Mouse (Mus musculus) CH12.LX (cell line): Measurements from ENCODE around the gene Zdhhc6. TPM values are rescaled to one million over a fixed set of nuclear protein-coding genes. Genes with fewer than 3 reads are reported as not detected.

Experiments used
- DNase-seq: peaks from one replicate; pipeline ENCODE4 v3.0.0-alpha.2; 2013; ENCODE audit errors: extremely low read depth
- H3K27ac ChIP-seq: 2 replicates; pipeline ENCODE4 v1.5.1; 2012; ENCODE audit warnings: low read depth, mild to moderate bottlenecking, control low read depth, moderate library complexity; ENCODE audit not compliant: insufficient read depth
- H3K27me3 ChIP-seq: replicated peaks from 2 replicates; pipeline ENCODE3; 2012; ENCODE audit warnings: inconsistent platforms
- H3K36me3 ChIP-seq, 2 experiments: replicated peaks in 1 of 2; 2 replicates each; pipeline versions ENCODE3 to v1.6.1; 2012; ENCODE audit warnings: inconsistent platforms in 1 of 2, low read length in 1 of 2, mild to moderate bottlenecking in 1 of 2, mixed read lengths in 1 of 2, moderate library complexity in 1 of 2; ENCODE audit not compliant: control insufficient read depth in 1 of 2, insufficient read depth in 1 of 2
- H3K4me1 ChIP-seq, 2 experiments: 2 replicates each; pipeline ENCODE4 v1.6.1; 2012; ENCODE audit warnings: inconsistent platforms in 1 of 2, moderate library complexity in 1 of 2; ENCODE audit not compliant: insufficient read depth in 2 of 2, control insufficient read depth in 1 of 2
- H3K4me2 ChIP-seq: 2 replicates; pipeline ENCODE4 v1.6.1; 2012; ENCODE audit warnings: low read depth, mild to moderate bottlenecking, control low read depth; ENCODE audit not compliant: poor library complexity, insufficient read depth, severe bottlenecking
- H3K4me3 ChIP-seq, 3 experiments: fragments of 150-350 bp in 1 of 3; sonication (generic) in 1 of 3; replicated peaks in 1 of 3; 2 replicates each; pipeline versions ENCODE3 to v1.5.1; 2011 to 2012; ENCODE audit warnings: low read depth in 2 of 3, low read length in 2 of 3, mild to moderate bottlenecking in 2 of 3, moderate library complexity in 2 of 3, control low read depth in 1 of 3, improper control_type of control experiment in 1 of 3, inconsistent platforms in 1 of 3, mixed read lengths in 1 of 3; ENCODE audit not compliant: poor library complexity in 1 of 3
- H3K79me2 ChIP-seq: replicated peaks from 2 replicates; pipeline ENCODE4 v1.6.1; 2012; ENCODE audit warnings: mild to moderate bottlenecking, moderate library complexity; ENCODE audit not compliant: control insufficient read depth, poor library complexity, insufficient read depth, severe bottlenecking; ENCODE audit errors: extremely low read depth
- H3K9ac ChIP-seq: 2 replicates; pipeline ENCODE4 v1.6.1; 2012; ENCODE audit warnings: low read depth, mild to moderate bottlenecking, control low read depth, moderate library complexity; ENCODE audit not compliant: insufficient read depth
- H3K9me3 ChIP-seq: replicated peaks from 2 replicates; pipeline ENCODE3; 2012; ENCODE audit warnings: low read length, inconsistent platforms, mixed read lengths
- CTCF ChIP-seq, 2 experiments: IDR thresholded peaks in 1 of 2; conservative IDR thresholded peaks in 1 of 2; 2 replicates each; pipeline ENCODE4 v1.5.1; 2011 to 2012; ENCODE audit warnings: low read depth in 2 of 2, low read length in 2 of 2, improper control_type of control experiment in 1 of 2, inconsistent platforms in 1 of 2, mild to moderate bottlenecking in 1 of 2, moderate library complexity in 1 of 2
- E2F4 ChIP-seq: IDR thresholded peaks from 2 replicates; pipeline ENCODE4 v1.6.1; 2011; ENCODE audit warnings: low read depth, low read length, improper control_type of control experiment; ENCODE audit not compliant: insufficient replicate concordance
- EP300 ChIP-seq: IDR thresholded peaks from 2 replicates; pipeline ENCODE4 v1.6.1; 2011; ENCODE audit warnings: low read length, improper control_type of control experiment
- ETS1 ChIP-seq: conservative IDR thresholded peaks from 2 replicates; pipeline ENCODE4 v1.6.1; 2012; ENCODE audit warnings: low read depth, mild to moderate bottlenecking, inconsistent platforms, low read length, improper control_type of control experiment, moderate library complexity
- GABPA ChIP-seq: IDR thresholded peaks from 2 replicates; pipeline ENCODE4 v1.6.1; 2012; ENCODE audit warnings: low read depth, low read length, improper control_type of control experiment, inconsistent platforms; ENCODE audit not compliant: insufficient replicate concordance
- HCFC1 ChIP-seq: IDR thresholded peaks from 2 replicates; pipeline ENCODE4 v1.6.1; 2012; ENCODE audit warnings: low read depth, mild to moderate bottlenecking, inconsistent platforms, low read length, improper control_type of control experiment
- IRF4 ChIP-seq: IDR thresholded peaks from 2 replicates; pipeline ENCODE4 v1.6.1; 2014; ENCODE audit warnings: low read depth, mild to moderate bottlenecking, inconsistent platforms, low read length, improper control_type of control experiment
- JUN ChIP-seq: IDR thresholded peaks from 2 replicates; pipeline ENCODE4 v1.6.1; 2011; ENCODE audit warnings: low read depth, mild to moderate bottlenecking, low read length, improper control_type of control experiment, moderate library complexity; ENCODE audit not compliant: insufficient read depth
- KAT2A ChIP-seq: IDR thresholded peaks from 2 replicates; pipeline ENCODE4 v1.6.1; 2012; ENCODE audit warnings: low read length, improper control_type of control experiment, inconsistent platforms; ENCODE audit not compliant: insufficient replicate concordance
- MAFK ChIP-seq: IDR thresholded peaks from 2 replicates; pipeline ENCODE4 v1.6.1; 2011; ENCODE audit warnings: low read length, improper control_type of control experiment; ENCODE audit not compliant: insufficient replicate concordance
- MAZ ChIP-seq: IDR thresholded peaks from 2 replicates; pipeline ENCODE4 v1.6.1; 2012; ENCODE audit warnings: low read depth, mild to moderate bottlenecking, inconsistent platforms, low read length, improper control_type of control experiment, moderate library complexity
- MEF2A ChIP-seq: IDR thresholded peaks from 2 replicates; pipeline ENCODE4 v1.6.1; 2014; ENCODE audit warnings: low read depth, mild to moderate bottlenecking, inconsistent platforms, low read length, improper control_type of control experiment, borderline replicate concordance
- MXI1 ChIP-seq: IDR thresholded peaks from 2 replicates; pipeline ENCODE4 v1.6.1; 2011; ENCODE audit warnings: mild to moderate bottlenecking, low read depth, low read length, improper control_type of control experiment
- MYC ChIP-seq: IDR thresholded peaks from 2 replicates; pipeline ENCODE4 v1.6.1; 2011; ENCODE audit warnings: low read depth, mild to moderate bottlenecking, improper control_type of control experiment, low read length
- NRF1 ChIP-seq: IDR thresholded peaks from 2 replicates; pipeline ENCODE4 v1.6.1; 2014; ENCODE audit warnings: low read depth, mild to moderate bottlenecking, inconsistent platforms, low read length, improper control_type of control experiment, moderate library complexity
- POLR2AphosphoS2 ChIP-seq: IDR thresholded peaks from 2 replicates; pipeline ENCODE4 v1.6.1; 2011; ENCODE audit warnings: low read depth, low read length, improper control_type of control experiment
- SIN3A ChIP-seq: IDR thresholded peaks from 2 replicates; pipeline ENCODE4 v1.6.1; 2012; ENCODE audit warnings: low read length, improper control_type of control experiment, inconsistent platforms
- SMC3 ChIP-seq: IDR thresholded peaks from 2 replicates; pipeline ENCODE4 v1.6.1; 2011; ENCODE audit warnings: low read depth, low read length, improper control_type of control experiment
- UBTF ChIP-seq: IDR thresholded peaks from 2 replicates; pipeline ENCODE4 v1.6.1; 2012; ENCODE audit warnings: low read depth, mild to moderate bottlenecking, inconsistent platforms, low read length, improper control_type of control experiment, moderate library complexity
- USF1 ChIP-seq: IDR thresholded peaks from 2 replicates; pipeline ENCODE4 v1.6.1; 2014; ENCODE audit warnings: low read depth, mild to moderate bottlenecking, inconsistent platforms, low read length, improper control_type of control experiment
- USF2 ChIP-seq: conservative IDR thresholded peaks from 2 replicates; pipeline ENCODE4 v1.6.1; 2011; ENCODE audit warnings: low read depth, low read length, improper control_type of control experiment
- ZKSCAN1 ChIP-seq: IDR thresholded peaks from 2 replicates; pipeline ENCODE4 v1.6.1; 2012; ENCODE audit warnings: low read depth, inconsistent platforms, low read length, improper control_type of control experiment, borderline replicate concordance
- dilution Hi-C: fragments of 300-500 bp; cut with MboI; formaldehyde crosslinking; loops from 2 replicates; pipeline ENCODE4 v1.14.3; 2020; ENCODE audit warnings: low sequenced_read_pairs; ENCODE audit not compliant: extremely low pct_unique_long_range_greater_than_20kb, extremely low pct_ligation_motif_present
- in situ Hi-C: fragments of 300-500 bp; cut with MboI; formaldehyde crosslinking; loops from 3 replicates; pipeline ENCODE4 v1.14.3; 2019; ENCODE audit warnings: low sequenced_read_pairs, low pct_ligation_motif_present, low pct_unique_long_range_greater_than_20kb, mixed read lengths
- polyA plus RNA-seq: library from polyadenylated mRNA; unstranded; fragments of >175 nt; gene quantifications from 2 replicates; pipeline ENCODE4 v1.2.1, GENCODE M21; 2012; ENCODE audit warnings: low read depth; ENCODE audit not compliant: insufficient read length
- total RNA-seq, 2 experiments: library from RNA; depleted of rRNA; stranded (reverse); fragments of 300-350 nt in 1 of 2; fragments of >200 nt in 1 of 2; gene quantifications; 2 replicates each; pipeline ENCODE4 v1.2.3; 2012 to 2014

Zdhhc6 gene
- total and polyA plus RNA-seq, 3 experiments: 101 to 143 (median 101) TPM

- dilution Hi-C loops: no loop called here
- Histone ChIP-seq H3K36me3 (peaks cover 5 to 69% of the 10 kb centered on the region in 2 experiments), H3K9me3 (no peaks in the 10 kb centered on the region), H3K27me3 (no peaks in the 10 kb centered on the region), H3K79me2 (no peaks in the 10 kb centered on the region), H3K4me1 (no peaks in the 10 kb centered on the region), H3K9ac (no peak overlapping the region), H3K4me2 (no peak overlapping the region), H3K27ac (no peak overlapping the region), H3K4me3 (no peak overlapping the region)
- DNase-seq: no peak
- no peak for TF ChIP-seq USF1
- TF ChIP-seq ETS1: no peak
- no peak for TF ChIP-seq JUN
- TF ChIP-seq EP300: no peak
- in situ Hi-C loops: no loop called here
Observed at GRCm38 (mm10) chr19:55337066-55337465, 21.2 kb upstream of the Zdhhc6 start.

DNA sequence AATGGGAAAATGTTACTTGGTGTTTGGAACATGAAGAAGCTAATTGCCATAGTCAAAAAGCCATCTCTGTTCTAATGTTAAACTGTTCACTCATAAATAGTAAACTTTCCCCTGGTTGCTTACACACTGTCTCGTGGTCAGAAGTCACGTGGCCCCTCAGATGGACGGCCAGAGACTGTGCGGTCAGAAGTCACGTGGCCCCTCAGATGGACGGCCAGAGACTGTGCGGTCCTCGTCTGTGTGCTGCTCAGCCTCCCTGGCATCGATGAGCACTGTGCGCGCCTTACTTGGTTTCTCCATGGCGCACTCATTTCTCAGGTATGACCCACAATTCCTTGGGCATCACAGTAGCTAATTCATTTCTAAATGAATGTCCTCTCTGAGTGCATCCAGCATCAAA lies 20.6 kb upstream of the Zdhhc6 start:
- no peak overlapping the region for H3K27ac ChIP-seq
- no peaks in the 10 kb centered on the region for H3K79me2 ChIP-seq
- H3K27me3 ChIP-seq: no peaks in the 10 kb centered on the region
- H3K9me3 ChIP-seq: no peaks in the 10 kb centered on the region
- dilution Hi-C loops: no loop called here
- no peak for DNase-seq
- H3K9ac ChIP-seq: no peak overlapping the region
- no peak overlapping the region for H3K4me2 ChIP-seq
- peaks cover 10 to 69% of the 10 kb centered on the region in 2 experiments for H3K36me3 ChIP-seq
- in situ Hi-C loops: no loop called here
- no peak for TF ChIP-seq CTCF (conservative IDR thresholded peaks at IDR 0.05 in 1 of 2, IDR thresholded peaks at IDR 0.05 in 1 of 2; ENCODE audit: low read depth in 2 of 2, low read length in 2 of 2)
- no peak for TF ChIP-seq SMC3
- no peak for TF ChIP-seq POLR2AphosphoS2
- no peak for TF ChIP-seq EP300
- no peak for TF ChIP-seq MAZ
- TF ChIP-seq E2F4: no peak
- no peak for TF ChIP-seq SIN3A
- no peak for TF ChIP-seq GABPA
- TF ChIP-seq ETS1: no peak
- TF ChIP-seq HCFC1: no peak
- no peak for TF ChIP-seq MAFK
- no peak for TF ChIP-seq MXI1
- TF ChIP-seq KAT2A: no peak
- no peak for TF ChIP-seq UBTF
- no peak for TF ChIP-seq USF2
- no peak for TF ChIP-seq IRF4
- no peak for TF ChIP-seq ZKSCAN1
- TF ChIP-seq MYC: no peak
- TF ChIP-seq MEF2A: no peak
- TF ChIP-seq NRF1: no peak
- TF ChIP-seq, all 38 proteins: peak for 0
- Histone ChIP-seq H3K4me3 (no peak overlapping the region), H3K4me1 (no peaks in the 10 kb centered on the region)
